Mouse (Mus musculus) R1 (cell line): Measurements from ENCODE around the gene Cyb5rl.
A peak's percentile ranks its signal among the peaks of the same experiment; 100 is the strongest.

Source experiments
- DNase-seq: peaks from one replicate; pipeline ENCODE4 v3.0.0-alpha.2; 2018; ENCODE audit warnings: low read depth, low spot score

Gene Cyb5rl

GRCm38 (mm10) chr4:107061560-107061959, 5.2 kb upstream of the Cyb5rl start:
- no peak for DNase-seq

- DNase-seq: no peak
These were observed 3.6 kb upstream of the Cyb5rl start for GRCm38 (mm10) chr4:107063214-107063613.

- DNase-seq: no peak
These were observed 2.2 kb upstream of the Cyb5rl start for GRCm38 (mm10) chr4:107064394-107065098.

- DNase-seq: peak; percentile 62
These were observed 508 bp downstream of the Cyb5rl start for GRCm38 (mm10) chr4:107067151-107067840.

- DNase-seq: no peak
These were observed 5.6 kb downstream of the Cyb5rl start for GRCm38 (mm10) chr4:107072343-107072742.

GRCm38 (mm10) chr4:107075456-107075855, 8.7 kb downstream of the Cyb5rl start:
- no peak for DNase-seq

- no peak for DNase-seq
These were observed 12.1 kb downstream of the Cyb5rl start for GRCm38 (mm10) chr4:107078894-107079293.

GRCm38 (mm10) chr4:107079716-107080115, 12.9 kb downstream of the Cyb5rl start:
- no peak for DNase-seq

- DNase-seq: no peak
These were observed 15.4 kb downstream of the Cyb5rl start for GRCm38 (mm10) chr4:107082185-107082584.

GRCm38 (mm10) chr4:107083126-107083525, 16.3 kb downstream of the Cyb5rl start:
- DNase-seq: no peak

GRCm38 (mm10) chr4:107084343-107084742, 17.6 kb downstream of the Cyb5rl start:
- DNase-seq: no peak

- DNase-seq: peak; percentile 62
These were observed 18.1 kb downstream of the Cyb5rl start for GRCm38 (mm10) chr4:107084858-107085257.

- DNase-seq: no peak
These were observed 24.9 kb downstream of the Cyb5rl start for GRCm38 (mm10) chr4:107091696-107092095.

GRCm38 (mm10) chr4:107094484-107095187, 27.8 kb downstream of the Cyb5rl start:
- peak; percentile 38 for DNase-seq

- DNase-seq: no peak
These were observed 29.3 kb downstream of the Cyb5rl start for GRCm38 (mm10) chr4:107096043-107096442.

GRCm38 (mm10) chr4:107096841-107097373, 30.1 kb downstream of the Cyb5rl start, which contains the start of gene Cdcp2:
Gene Cdcp2 (plus strand): TSS chr4:107096891.
- DNase-seq: no peak

GRCm38 (mm10) chr4:107097871-107098270, 31.1 kb downstream of the Cyb5rl start:
- peak; percentile 32 for DNase-seq

- DNase-seq: no peak
These were observed 31.6 kb downstream of the Cyb5rl start for GRCm38 (mm10) chr4:107098375-107098774.

GRCm38 (mm10) chr4:107098791-107099525, 32.2 kb downstream of the Cyb5rl start:
- DNase-seq: peak; percentile 62

GRCm38 (mm10) chr4:107102220-107102619, 35.4 kb downstream of the Cyb5rl start:
- no peak for DNase-seq

GRCm38 (mm10) chr4:107106777-107107176, 40.0 kb downstream of the Cyb5rl start:
- no peak for DNase-seq
